Mouse (Mus musculus) lung, embryonic 14.5 days (tissue): ENCODE measurements around the gene Dscaml1. TPM values are rescaled to one million over a fixed set of nuclear protein-coding genes. Genes with fewer than 3 reads are reported as not detected.

Source experiments
- ATAC-seq: fragments of 200-750 bp; cut with Nextera tagmentation; 2 replicates; pipeline ENCODE4 v1.8.0; 2017; ENCODE audit warnings: mild to moderate bottlenecking, moderate TSS enrichment, moderate library complexity; ENCODE audit not compliant: insufficient read depth
- DNase-seq: peaks from one replicate; pipeline ENCODE4 v3.0.0-alpha.2; 2015
- H3K27ac ChIP-seq: fragments of 300-500 bp; sonication (generic); 2 replicates; pipeline ENCODE4 v1.5.1; 2014; ENCODE audit warnings: low read depth, mild to moderate bottlenecking, moderate library complexity
- H3K27me3 ChIP-seq: fragments of 300-500 bp; sonication (generic); 2 replicates; pipeline ENCODE4 v1.6.1; 2014; ENCODE audit warnings: low read length, control low read depth; ENCODE audit not compliant: insufficient read depth
- H3K36me3 ChIP-seq: fragments of 300-500 bp; sonication (generic); 2 replicates; pipeline ENCODE4 v1.6.1; 2014; ENCODE audit warnings: control low read depth; ENCODE audit not compliant: insufficient read depth
- H3K4me1 ChIP-seq: fragments of 300-500 bp; sonication (generic); 2 replicates; pipeline ENCODE4 v1.6.1; 2014; ENCODE audit warnings: antibody characterized with exemption, control low read depth; ENCODE audit not compliant: insufficient read depth
- H3K4me2 ChIP-seq: fragments of 300-500 bp; sonication (generic); 2 replicates; pipeline ENCODE4 v1.6.1; 2014; ENCODE audit warnings: mild to moderate bottlenecking
- H3K4me3 ChIP-seq: fragments of 300-500 bp; sonication (generic); 2 replicates; pipeline ENCODE4 v1.5.1; 2014; ENCODE audit warnings: low read depth, low read length
- H3K9ac ChIP-seq: fragments of 300-500 bp; sonication (generic); 2 replicates; pipeline ENCODE4 v1.6.1; 2014
- H3K9me3 ChIP-seq: fragments of 300-500 bp; sonication (generic); 2 replicates; pipeline ENCODE4 v1.6.1; 2016; ENCODE audit warnings: low read depth, low read length, control low read depth
- CTCF ChIP-seq: IDR thresholded peaks from 2 replicates; pipeline ENCODE4 v1.5.1; 2016; ENCODE audit warnings: antibody characterized with exemption, low read depth
- WGBS: fragments of 180-500 bp; shearing (Covaris S2); extraction: QIAGEN DNeasy Blood & Tissue Kit; methylation state at CpG from one replicate; pipeline ENCODE4 v1.1.7; 2014; 5-methylcytosine and 5-hydroxymethylcytosine counted together
- polyA plus RNA-seq: library from polyadenylated mRNA; unstranded; fragments of >200 nt; fragmentation: Nextera tagmentation; extraction: Ambion mirVana; gene quantifications from 2 replicates; pipeline ENCODE4 v1.2.1, GENCODE M21; 2014

Gene Dscaml1
- polyA plus RNA-seq, 1 experiment from 2014 or later, result 0.05 TPM

GRCm38 (mm10) chr9:45787547-45787946 is 361.1 kb downstream of the Dscaml1 start:
- DNase-seq (peak; percentile 85), ATAC-seq (peak; percentile 79; the same call in 1 of the 2 replicates)
- 44% methylated on average over 6 of the region's 6 CpGs for WGBS
- H3K9ac ChIP-seq, result 0 out of 2 replicates have a peak overlapping the region, but pooled peaks have one; percentile 9
- peak overlapping the region; percentile 33; the same call in 1 of the 2 replicates for H3K27ac ChIP-seq
- H3K9me3 ChIP-seq, result no peaks in the 10 kb centered on the region
- no peak for TF ChIP-seq CTCF
- H3K4me2 ChIP-seq, result no peak overlapping the region
- H3K4me3 ChIP-seq, result no peak overlapping the region
- 0 out of 2 replicates have a peak, but pooled peaks cover 4% of the 10 kb centered on the region for H3K4me1 ChIP-seq
- peaks cover 9% of the 10 kb centered on the region; the same call in 1 of the 2 replicates for H3K36me3 ChIP-seq
- H3K27me3 ChIP-seq, result no peaks in the 10 kb centered on the region

- DNase-seq, result no peak
- ATAC-seq, result peak; percentile 17; the same call in 1 of the 2 replicates
Observed at GRCm38 (mm10) chr9:45788405-45788804, 362.0 kb downstream of the Dscaml1 start.

GRCm38 (mm10) chr9:45791456-45792142 is 365.2 kb downstream of the Dscaml1 start:
- Histone ChIP-seq H3K27me3 (no peaks in the 10 kb centered on the region), H3K4me1 (0 out of 2 replicates have a peak, but pooled peaks cover 4% of the 10 kb centered on the region), H3K9ac (no peak overlapping the region), H3K36me3 (peaks cover 24% of the 10 kb centered on the region; the same call in 1 of the 2 replicates), H3K9me3 (no peaks in the 10 kb centered on the region), H3K4me2 (no peak overlapping the region), H3K4me3 (no peak overlapping the region), H3K27ac (no peak overlapping the region)
- WGBS, result 70% methylated on average over 8 of the region's 8 CpGs
- DNase-seq (no peak), ATAC-seq (no peak)
- no peak for TF ChIP-seq CTCF

More at GRCm38 (mm10) chr9:45788405-45788804, 362.0 kb downstream of the Dscaml1 start:
- no peak for TF ChIP-seq CTCF
- Histone ChIP-seq H3K36me3 (peaks cover 14% of the 10 kb centered on the region; the same call in 1 of the 2 replicates), H3K4me2 (no peak overlapping the region), H3K9me3 (no peaks in the 10 kb centered on the region), H3K4me1 (0 out of 2 replicates have a peak, but pooled peaks cover 4% of the 10 kb centered on the region), H3K27ac (peak overlapping the region; percentile 51; the same call in 1 of the 2 replicates), H3K4me3 (no peak overlapping the region), H3K9ac (0 out of 2 replicates have a peak overlapping the region, but pooled peaks have one; percentile 10), H3K27me3 (no peaks in the 10 kb centered on the region)
- 37% methylated on average over 5 of the region's 5 CpGs for WGBS

- no peak for TF ChIP-seq CTCF
- Histone ChIP-seq H3K4me1 (0 out of 2 replicates have a peak, but pooled peaks cover 4% of the 10 kb centered on the region), H3K4me2 (no peak overlapping the region), H3K27ac (no peak overlapping the region), H3K27me3 (no peaks in the 10 kb centered on the region), H3K4me3 (no peak overlapping the region), H3K9ac (no peak overlapping the region), H3K9me3 (no peaks in the 10 kb centered on the region), H3K36me3 (peaks cover 24% of the 10 kb centered on the region; the same call in 1 of the 2 replicates)
- DNase-seq, result no peak
- 80% methylated on average over 1 of the region's 1 CpGs for WGBS
- ATAC-seq, result no peak
Observed at GRCm38 (mm10) chr9:45792235-45792634, 365.8 kb downstream of the Dscaml1 start.

- no peak for DNase-seq
- 87% methylated on average over 6 of the region's 6 CpGs for WGBS
- Histone ChIP-seq H3K4me3 (no peak overlapping the region), H3K4me2 (no peak overlapping the region), H3K9ac (no peak overlapping the region), H3K27me3 (no peaks in the 10 kb centered on the region), H3K9me3 (no peaks in the 10 kb centered on the region), H3K4me1 (no peaks in the 10 kb centered on the region), H3K36me3 (peaks cover 24% of the 10 kb centered on the region; the same call in 1 of the 2 replicates), H3K27ac (no peak overlapping the region)
- no peak for TF ChIP-seq CTCF
- no peak for ATAC-seq
Observed at GRCm38 (mm10) chr9:45793697-45794096, 367.3 kb downstream of the Dscaml1 start.

- ATAC-seq (no peak), DNase-seq (no peak)
- Histone ChIP-seq H3K27ac (no peak overlapping the region), H3K4me3 (no peak overlapping the region), H3K36me3 (peaks cover 28% of the 10 kb centered on the region; the same call in 1 of the 2 replicates), H3K9me3 (no peaks in the 10 kb centered on the region), H3K4me2 (no peak overlapping the region), H3K9ac (no peak overlapping the region), H3K27me3 (no peaks in the 10 kb centered on the region), H3K4me1 (no peaks in the 10 kb centered on the region)
- WGBS, result 71% methylated on average over 5 of the region's 5 CpGs
- TF ChIP-seq CTCF, result no peak
Observed at GRCm38 (mm10) chr9:45795722-45796121, 369.3 kb downstream of the Dscaml1 start.

- no peaks in the 10 kb centered on the region for H3K4me1 ChIP-seq
- no peak overlapping the region for H3K9ac ChIP-seq
- DNase-seq (no peak), ATAC-seq (no peak)
- no peak overlapping the region for H3K27ac ChIP-seq
- H3K27me3 ChIP-seq, result no peaks in the 10 kb centered on the region
- H3K4me3 ChIP-seq, result no peak overlapping the region
- H3K4me2 ChIP-seq, result no peak overlapping the region
- peaks cover 32% of the 10 kb centered on the region; the same call in 1 of the 2 replicates for H3K36me3 ChIP-seq
- no peaks in the 10 kb centered on the region for H3K9me3 ChIP-seq
- TF ChIP-seq CTCF, result 0 out of 2 replicates have a peak, but pooled peaks have one; percentile 6
- WGBS, result 80% methylated on average over 3 of the region's 3 CpGs
Observed at GRCm38 (mm10) chr9:45797271-45797670, 370.8 kb downstream of the Dscaml1 start.
